Mouse (Mus musculus) liver, adult 2 months (tissue): ENCODE measurements around the gene Dnal4.

Experiments
- CTCF ChIP-seq: fragments of 200-500 bp; IDR thresholded peaks from 2 replicates; pipeline ENCODE4 v1.5.1; 2011; ENCODE audit warnings: low read depth, low read length, control low read depth
- POLR2A ChIP-seq: fragments of 200-500 bp; IDR thresholded peaks from 2 replicates; pipeline ENCODE4 v1.6.1; 2011; ENCODE audit warnings: low read length, control low read depth; ENCODE audit not compliant: insufficient read depth; ENCODE audit errors: extremely low read depth

DNA sequence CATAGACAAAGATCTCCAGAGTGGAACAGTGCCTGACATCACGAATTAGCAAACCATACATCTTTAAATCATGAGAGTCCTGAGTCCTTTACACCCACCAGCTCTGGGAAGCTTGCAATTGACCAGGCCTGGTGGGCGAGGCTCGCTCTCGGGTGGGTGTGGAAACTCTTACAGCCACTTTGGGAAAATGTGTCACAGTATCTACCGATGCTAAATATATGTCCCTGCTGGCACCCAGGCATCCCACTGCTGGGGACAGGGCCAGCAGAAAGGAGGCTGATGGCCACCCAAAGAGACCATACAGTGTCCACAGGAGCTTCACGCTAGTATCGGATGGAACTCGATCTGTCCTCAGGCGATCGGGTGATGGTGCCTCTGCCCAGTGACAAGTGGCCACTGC is 20.9 kb upstream of the Dnal4 start:
- TF ChIP-seq CTCF: no peak
- no peak for TF ChIP-seq POLR2A
